22 mouse cellular contexts compared by ENCODE assay signal in the genomic region with DNA sequence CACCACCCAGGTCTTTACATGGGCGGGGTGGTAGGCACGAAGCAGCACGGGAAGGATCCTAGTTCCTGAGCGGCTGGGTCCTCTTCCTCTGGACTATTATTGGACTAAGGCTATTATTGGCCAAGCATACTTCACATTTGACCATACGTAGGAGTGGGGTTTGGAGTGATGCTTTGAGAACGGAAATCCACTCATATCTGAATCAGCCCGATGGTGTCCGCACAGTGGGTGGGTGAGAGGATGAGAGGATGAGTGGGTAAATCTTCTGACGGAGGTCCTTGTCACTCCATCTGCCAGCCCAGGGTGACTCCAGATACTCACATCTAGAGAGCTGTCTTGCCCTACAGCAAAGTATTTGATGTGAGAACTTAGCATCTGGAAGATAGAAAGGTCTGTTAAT.
DNase-seq lines count a peak whose midpoint lies in the region; ATAC-seq lines count a peak whose summit lies in the region.
"Had no signal": no experiment of that assay in that cellular context is flagged by ENCODE, and none has a peak within 500 bp of the region (broad histone marks: within the 10 kb centered on the region; RNA-seq: fewer than 3 reads in every experiment).

No protein-coding gene starts in this region.

- peak; percentile 58 for ATAC-seq in frontal cortex, adult (ENCODE audit: low TSS enrichment)
- ATAC-seq: activated CD4-positive, CD25-positive, alpha-beta regulatory T cell, adult 4 months; CD4-positive, CD25-positive, alpha-beta regulatory T cell, adult 4 months; forebrain, embryonic 14.5 days; forebrain, embryonic 16.5 days; Patski had no signal

- DNase-seq in frontal cortex, postnatal 25 days (ENCODE audit: low spot score in 2 of 2), result no peak
- DNase-seq in left cerebral cortex, adult 18-20 months (ENCODE audit: low spot score in 2 of 2), result peak; percentile 36 to 38
- no peak for DNase-seq in left cerebral cortex, postnatal 10 days (ENCODE audit: extremely low spot score in 1 of 2, low spot score in 2 of 2)
- peak; percentile 69 for DNase-seq in right cerebral cortex, adult 18-20 months
- DNase-seq in right cerebral cortex, postnatal 36 days (ENCODE audit: low spot score in 2 of 2), result no peak
- DNase-seq: adrenal gland, adult 8-10 months; adrenal gland, postnatal 14 days; adrenal gland, postnatal 36 days; B cell, adult 2 months; cerebellum, adult 11 months; cerebellum, adult 18-20 months; cerebellum, adult 8-10 months; cerebellum, adult 9-11 months; cerebellum, postnatal 14 days; cerebellum, postnatal 36 days; embryo, embryonic 11 days had no signal

- intact Hi-C loops in left cerebral cortex, postnatal 10 days (cut with DNase I), result no loop called here

Comparison
In these comparisons a context has a peak if more than half of its experiments do, and no peak if none do; other contexts are left out.
1. DNase-seq: peak in left cerebral cortex, adult 18-20 months (2 of 2) and right cerebral cortex, adult 18-20 months (single experiment); none in frontal cortex, postnatal 25 days (0 of 2), left cerebral cortex, postnatal 10 days (0 of 2) and right cerebral cortex, postnatal 36 days (0 of 2).